Mouse (Mus musculus): ENCODE data around the gene H2al1f. TPM values are rescaled to one million over a fixed set of nuclear protein-coding genes. Genes with fewer than 3 reads are reported as not detected.

H2al1f gene
- polyA plus RNA-seq (2014; fragmentation: Illumina TruSeq; extraction: RNeasy Lipid Tissue Mini Kit (QIAGEN cat#74804); ENCODE audit: low replicate concordance), result not detected

DNA sequence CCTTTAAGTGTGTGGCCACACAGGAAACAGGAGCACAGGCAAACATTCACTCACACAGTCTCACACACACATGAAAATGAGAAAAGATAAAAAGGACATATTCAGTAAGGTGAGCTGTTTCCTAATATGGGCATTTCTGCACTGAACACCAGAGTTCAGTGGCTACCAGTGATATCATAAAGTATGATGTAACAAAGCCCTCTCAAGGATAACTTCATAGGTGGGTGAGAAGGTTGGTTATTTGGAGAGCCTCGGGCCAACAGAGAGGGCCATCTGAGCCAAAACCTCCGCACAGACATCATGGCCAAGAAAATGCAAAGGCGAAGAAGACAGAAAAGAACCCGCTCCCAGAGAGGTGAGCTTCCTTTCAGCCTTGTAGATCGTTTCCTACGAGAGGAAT lies at the start of gene H2al1f:
H2al1f (plus strand) TSS at position 301 of the 400 bp plus-strand sequence.

DNA sequence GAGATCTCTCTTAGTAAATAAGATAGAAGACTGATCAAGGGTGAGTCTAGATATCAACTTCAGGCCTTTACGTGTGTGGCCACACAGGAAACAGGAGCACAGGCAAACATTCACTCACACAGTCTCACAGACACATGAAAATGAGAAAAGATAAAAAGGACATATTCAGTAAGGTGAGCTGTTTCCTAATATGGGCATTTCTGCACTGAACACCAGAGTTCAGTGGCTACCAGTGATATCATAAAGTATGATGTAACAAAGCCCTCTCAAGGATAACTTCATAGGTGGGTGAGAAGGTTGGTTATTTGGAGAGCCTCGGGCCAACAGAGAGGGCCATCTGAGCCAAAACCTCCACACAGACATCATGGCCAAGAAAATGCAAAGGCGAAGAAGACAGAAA lies 16.0 kb upstream of the H2al1f start, which contains the start of gene H2al1a:
H2al1a (plus strand) TSS at position 301 of the 400 bp plus-strand sequence.

DNA sequence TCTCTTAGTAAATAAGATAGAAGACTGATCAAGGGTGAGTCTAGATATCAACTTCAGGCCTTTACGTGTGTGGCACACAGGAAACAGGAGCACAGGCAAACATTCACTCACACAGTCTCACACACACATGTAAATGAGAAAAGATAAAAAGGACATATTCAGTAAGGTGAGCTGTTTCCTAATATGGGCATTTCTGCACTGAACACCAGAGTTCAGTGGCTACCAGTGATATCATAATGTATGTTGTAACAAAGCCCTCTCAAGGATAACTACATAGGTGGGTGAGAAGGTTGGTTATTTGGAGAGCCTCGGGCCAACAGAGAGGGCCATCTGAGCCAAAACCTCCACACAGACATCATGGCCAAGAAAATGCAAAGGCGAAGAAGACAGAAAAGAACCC lies 12.8 kb upstream of the H2al1f start, which contains the start of gene H2al1b:
H2al1b (plus strand) TSS at position 301 of the 400 bp plus-strand sequence.

DNA sequence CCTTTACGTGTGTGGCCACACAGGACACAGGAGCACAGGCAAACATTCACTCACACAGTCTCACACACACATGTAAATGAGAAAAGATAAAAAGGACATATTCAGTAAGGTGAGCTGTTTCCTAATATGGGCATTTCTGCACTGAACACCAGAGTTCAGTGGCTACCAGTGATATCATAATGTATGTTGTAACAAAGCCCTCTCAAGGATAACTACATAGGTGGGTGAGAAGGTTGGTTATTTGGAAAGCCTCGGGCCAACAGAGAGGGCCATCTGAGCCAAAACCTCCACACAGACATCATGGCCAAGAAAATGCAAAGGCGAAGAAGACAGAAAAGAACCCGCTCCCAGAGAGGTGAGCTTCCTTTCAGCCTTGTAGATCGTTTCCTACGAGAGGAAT lies 9.6 kb upstream of the H2al1f start, which contains the start of gene H2al1c:
H2al1c (plus strand) TSS at position 301 of the 400 bp plus-strand sequence.

DNA sequence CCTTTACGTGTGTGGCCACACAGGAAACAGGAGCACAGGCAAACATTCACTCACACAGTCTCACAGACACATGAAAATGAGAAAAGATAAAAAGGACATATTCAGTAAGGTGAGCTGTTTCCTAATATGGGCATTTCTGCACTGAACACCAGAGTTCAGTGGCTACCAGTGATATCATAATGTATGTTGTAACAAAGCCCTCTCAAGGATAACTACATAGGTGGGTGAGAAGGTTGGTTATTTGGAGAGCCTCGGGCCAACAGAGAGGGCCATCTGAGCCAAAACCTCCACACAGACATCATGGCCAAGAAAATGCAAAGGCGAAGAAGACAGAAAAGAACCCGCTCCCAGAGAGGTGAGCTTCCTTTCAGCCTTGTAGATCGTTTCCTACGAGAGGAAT lies 6.4 kb upstream of the H2al1f start, which contains the start of gene H2al1d:
H2al1d (plus strand) TSS at position 301 of the 400 bp plus-strand sequence.

DNA sequence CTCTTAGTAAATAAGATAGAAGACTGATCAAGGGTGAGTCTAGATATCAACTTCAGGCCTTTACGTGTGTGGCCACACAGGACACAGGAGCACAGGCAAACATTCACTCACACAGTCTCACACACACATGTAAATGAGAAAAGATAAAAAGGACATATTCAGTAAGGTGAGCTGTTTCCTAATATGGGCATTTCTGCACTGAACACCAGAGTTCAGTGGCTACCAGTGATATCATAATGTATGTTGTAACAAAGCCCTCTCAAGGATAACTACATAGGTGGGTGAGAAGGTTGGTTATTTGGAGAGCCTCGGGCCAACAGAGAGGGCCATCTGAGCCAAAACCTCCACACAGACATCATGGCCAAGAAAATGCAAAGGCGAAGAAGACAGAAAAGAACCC lies 3.3 kb upstream of the H2al1f start, which contains the start of gene H2al1e:
H2al1e (plus strand) TSS at position 301 of the 400 bp plus-strand sequence.

DNA sequence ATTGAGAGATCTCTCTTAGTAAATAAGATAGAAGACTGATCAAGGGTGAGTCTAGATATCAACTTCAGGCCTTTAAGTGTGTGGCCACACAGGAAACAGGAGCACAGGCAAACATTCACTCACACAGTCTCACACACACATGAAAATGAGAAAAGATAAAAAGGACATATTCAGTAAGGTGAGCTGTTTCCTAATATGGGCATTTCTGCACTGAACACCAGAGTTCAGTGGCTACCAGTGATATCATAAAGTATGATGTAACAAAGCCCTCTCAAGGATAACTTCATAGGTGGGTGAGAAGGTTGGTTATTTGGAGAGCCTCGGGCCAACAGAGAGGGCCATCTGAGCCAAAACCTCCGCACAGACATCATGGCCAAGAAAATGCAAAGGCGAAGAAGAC lies 3.0 kb downstream of the H2al1f start, which contains the start of gene H2al1g:
H2al1g (plus strand) TSS at position 301 of the 400 bp plus-strand sequence.

DNA sequence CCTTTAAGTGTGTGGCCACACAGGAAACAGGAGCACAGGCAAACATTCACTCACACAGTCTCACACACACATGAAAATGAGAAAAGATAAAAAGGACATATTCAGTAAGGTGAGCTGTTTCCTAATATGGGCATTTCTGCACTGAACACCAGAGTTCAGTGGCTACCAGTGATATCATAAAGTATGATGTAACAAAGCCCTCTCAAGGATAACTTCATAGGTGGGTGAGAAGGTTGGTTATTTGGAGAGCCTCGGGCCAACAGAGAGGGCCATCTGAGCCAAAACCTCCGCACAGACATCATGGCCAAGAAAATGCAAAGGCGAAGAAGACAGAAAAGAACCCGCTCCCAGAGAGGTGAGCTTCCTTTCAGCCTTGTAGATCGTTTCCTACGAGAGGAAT lies 6.2 kb downstream of the H2al1f start, which contains the start of gene H2al1h:
H2al1h (plus strand) TSS at position 301 of the 400 bp plus-strand sequence.

DNA sequence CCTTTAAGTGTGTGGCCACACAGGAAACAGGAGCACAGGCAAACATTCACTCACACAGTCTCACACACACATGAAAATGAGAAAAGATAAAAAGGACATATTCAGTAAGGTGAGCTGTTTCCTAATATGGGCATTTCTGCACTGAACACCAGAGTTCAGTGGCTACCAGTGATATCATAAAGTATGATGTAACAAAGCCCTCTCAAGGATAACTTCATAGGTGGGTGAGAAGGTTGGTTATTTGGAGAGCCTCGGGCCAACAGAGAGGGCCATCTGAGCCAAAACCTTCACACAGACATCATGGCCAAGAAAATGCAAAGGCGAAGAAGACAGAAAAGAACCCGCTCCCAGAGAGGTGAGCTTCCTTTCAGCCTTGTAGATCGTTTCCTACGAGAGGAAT lies 9.4 kb downstream of the H2al1f start, which contains the start of gene H2al1i:
H2al1i (plus strand) TSS at position 301 of the 400 bp plus-strand sequence.

DNA sequence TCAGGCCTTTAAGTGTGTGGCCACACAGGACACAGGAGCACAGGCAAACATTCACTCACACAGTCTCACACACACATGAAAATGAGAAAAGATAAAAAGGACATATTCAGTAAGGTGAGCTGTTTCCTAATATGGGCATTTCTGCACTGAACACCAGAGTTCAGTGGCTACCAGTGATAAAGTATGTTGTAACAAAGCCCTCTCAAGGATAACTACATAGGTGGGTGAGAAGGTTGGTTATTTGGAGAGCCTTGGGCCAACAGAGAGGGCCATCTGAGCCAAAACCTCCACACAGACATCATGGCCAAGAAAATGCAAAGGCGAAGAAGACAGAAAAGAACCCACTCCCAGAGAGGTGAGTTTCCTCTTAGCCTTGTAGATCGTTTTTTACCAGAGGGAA lies 12.6 kb downstream of the H2al1f start, which contains the start of gene H2al1j:
H2al1j (plus strand) TSS at position 301 of the 400 bp plus-strand sequence.

Other genes starting within 250 kb of the H2al1f start
- not detected for gene H2al1a, start 15.9 kb upstream of the H2al1f start, polyA plus RNA-seq (2014; fragmentation: Illumina TruSeq; extraction: RNeasy Lipid Tissue Mini Kit (QIAGEN cat#74804); ENCODE audit: low replicate concordance)
- gene H2al1b, start 12.7 kb upstream of the H2al1f start, polyA plus RNA-seq (2014; fragmentation: Illumina TruSeq; extraction: RNeasy Lipid Tissue Mini Kit (QIAGEN cat#74804); ENCODE audit: low replicate concordance), result not detected
- gene H2al1c, start 9.5 kb upstream of the H2al1f start, polyA plus RNA-seq (2014; fragmentation: Illumina TruSeq; extraction: RNeasy Lipid Tissue Mini Kit (QIAGEN cat#74804); ENCODE audit: low replicate concordance), result not detected
- not detected for gene H2al1d, start 6.3 kb upstream of the H2al1f start, polyA plus RNA-seq (2014; fragmentation: Illumina TruSeq; extraction: RNeasy Lipid Tissue Mini Kit (QIAGEN cat#74804); ENCODE audit: low replicate concordance)
- gene H2al1e, start 3.2 kb upstream of the H2al1f start, polyA plus RNA-seq (2014; fragmentation: Illumina TruSeq; extraction: RNeasy Lipid Tissue Mini Kit (QIAGEN cat#74804); ENCODE audit: low replicate concordance), result not detected
- gene H2al1g, start 3.1 kb downstream of the H2al1f start, polyA plus RNA-seq (2014; fragmentation: Illumina TruSeq; extraction: RNeasy Lipid Tissue Mini Kit (QIAGEN cat#74804); ENCODE audit: low replicate concordance), result not detected
- gene H2al1h, start 6.3 kb downstream of the H2al1f start, polyA plus RNA-seq (2014; fragmentation: Illumina TruSeq; extraction: RNeasy Lipid Tissue Mini Kit (QIAGEN cat#74804); ENCODE audit: low replicate concordance), result not detected
- not detected for gene H2al1i, start 9.5 kb downstream of the H2al1f start, polyA plus RNA-seq (2014; fragmentation: Illumina TruSeq; extraction: RNeasy Lipid Tissue Mini Kit (QIAGEN cat#74804); ENCODE audit: low replicate concordance)
- gene H2al1j, start 12.7 kb downstream of the H2al1f start, polyA plus RNA-seq (2014; fragmentation: Illumina TruSeq; extraction: RNeasy Lipid Tissue Mini Kit (QIAGEN cat#74804); ENCODE audit: low replicate concordance), result not detected